Mouse (Mus musculus): ENCODE data around the gene Abcd1. TPM values are rescaled to one million over a fixed set of nuclear protein-coding genes. Genes with fewer than 3 reads are reported as not detected.
A peak's percentile ranks its signal among the peaks of the same experiment; 100 is the strongest.
"Not testable (repeated sequence)": the region's sequence is repeated elsewhere in the genome, so short reads cannot be mapped to it uniquely, and the experiment has no call there.

Abcd1 gene
- polyA plus RNA-seq, 1 experiment from 2014 or later: 9.2 TPM

DNA sequence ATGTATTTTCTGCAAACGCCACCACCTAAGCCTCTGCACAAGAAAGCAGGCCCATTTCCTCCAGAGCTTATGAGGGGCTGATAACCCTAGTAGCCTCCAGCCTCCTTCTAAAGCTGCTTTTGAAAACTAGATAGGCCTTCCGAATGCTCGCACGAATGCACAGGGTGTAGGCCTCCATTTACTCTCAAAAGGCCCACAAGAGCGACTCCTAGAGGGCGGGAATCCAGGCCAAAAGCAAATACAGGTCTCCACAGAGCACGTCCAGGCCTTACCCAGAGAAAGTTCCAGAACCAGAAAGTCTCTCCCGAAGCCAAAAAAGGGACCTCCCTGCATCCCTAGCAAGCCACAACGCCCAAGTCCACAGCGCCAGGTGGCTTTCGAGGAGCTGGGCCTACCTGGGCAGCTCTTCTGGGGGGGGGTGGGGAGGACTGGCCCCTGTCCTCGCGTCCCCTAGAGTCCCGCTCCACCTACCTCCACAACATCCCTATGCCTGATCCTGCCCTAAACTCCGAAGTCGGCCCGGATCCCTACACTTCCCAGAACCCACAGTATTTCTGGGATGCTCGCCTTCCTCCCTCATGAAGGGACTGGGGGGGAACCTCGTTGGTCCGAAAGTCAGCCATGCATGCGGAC is 805 bp upstream of the Abcd1 start:
- H3K27me3 ChIP-seq (ENCODE audit: poor library complexity, severe bottlenecking): peaks cover 23% of the 10 kb centered on the region
- H3K9me3 ChIP-seq: no peaks in the 10 kb centered on the region
- 23% methylated on average over 21 of the region's 21 CpGs for WGBS
- H3K4me3 ChIP-seq: peak overlapping the region; percentile 61
- H3K27ac ChIP-seq: peak overlapping the region; percentile 84
- peaks cover 37% of the 10 kb centered on the region for H3K4me1 ChIP-seq
- peaks cover 35% of the 10 kb centered on the region for H3K36me3 ChIP-seq (replicated peaks)
- DNase-seq (ENCODE audit: extremely low spot score, low spot score): peak; percentile 20

GRCm38 (mm10) chrX:73716709-73717545 is 530 bp downstream of the Abcd1 start:
- no peak for DNase-seq (ENCODE audit: extremely low spot score, low spot score)
- Histone ChIP-seq H3K9me3 (no peaks in the 10 kb centered on the region), H3K4me3 (peak overlapping the region; percentile 61), H3K4me1 (peaks cover 37% of the 10 kb centered on the region), H3K27ac (peak overlapping the region; percentile 84), H3K27me3 (ENCODE audit: poor library complexity, severe bottlenecking) (peaks cover 23% of the 10 kb centered on the region), H3K36me3 (replicated peaks) (peaks cover 25% of the 10 kb centered on the region)
- WGBS: 34% methylated on average over 30 of the region's 30 CpGs

DNA sequence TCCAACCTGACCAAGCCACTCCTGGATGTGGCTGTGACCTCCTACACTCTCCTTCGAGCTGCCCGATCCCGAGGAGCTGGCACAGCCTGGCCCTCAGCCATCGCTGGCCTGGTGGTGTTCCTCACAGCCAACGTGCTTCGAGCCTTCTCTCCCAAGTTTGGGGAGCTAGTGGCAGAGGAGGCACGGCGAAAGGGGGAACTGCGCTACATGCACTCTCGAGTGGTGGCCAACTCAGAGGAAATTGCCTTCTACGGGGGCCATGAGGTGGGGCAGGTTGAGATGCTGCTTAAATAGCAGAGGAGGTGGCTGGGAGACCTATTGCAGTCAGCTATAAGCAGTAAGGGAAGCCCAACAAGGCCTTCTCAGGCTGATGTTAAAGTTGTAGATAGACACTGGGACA is 1.3 kb downstream of the Abcd1 start:
- H3K4me3 ChIP-seq: peak overlapping the region; percentile 61
- 73% methylated on average over 11 of the region's 11 CpGs for WGBS

GRCm38 (mm10) chrX:73718271-73718670 is 1.9 kb downstream of the Abcd1 start:
- DNase-seq (ENCODE audit: extremely low spot score, low spot score): no peak
- H3K4me3 ChIP-seq: no peak overlapping the region
- H3K9me3 ChIP-seq: no peaks in the 10 kb centered on the region
- peaks cover 12% of the 10 kb centered on the region for H3K36me3 ChIP-seq (replicated peaks)
- H3K4me1 ChIP-seq: peaks cover 37% of the 10 kb centered on the region
- 54% methylated on average over 3 of the region's 3 CpGs for WGBS
- no peak overlapping the region for H3K27ac ChIP-seq
- H3K27me3 ChIP-seq (ENCODE audit: poor library complexity, severe bottlenecking): peaks cover 23% of the 10 kb centered on the region

More for the DNA sequence above, 1.3 kb downstream of the Abcd1 start:
- Histone ChIP-seq H3K27me3 (ENCODE audit: poor library complexity, severe bottlenecking) (peaks cover 23% of the 10 kb centered on the region), H3K27ac (peak overlapping the region; percentile 48; the same call in 1 of the 2 replicates), H3K4me1 (peaks cover 37% of the 10 kb centered on the region), H3K36me3 (replicated peaks) (peaks cover 18% of the 10 kb centered on the region), H3K9me3 (no peaks in the 10 kb centered on the region)
- DNase-seq (ENCODE audit: extremely low spot score, low spot score): no peak

GRCm38 (mm10) chrX:73718686-73719362 is 2.4 kb downstream of the Abcd1 start:
- WGBS: 54% methylated on average over 5 of the region's 5 CpGs
- Histone ChIP-seq H3K4me3 (no peak overlapping the region), H3K9me3 (no peaks in the 10 kb centered on the region), H3K4me1 (peaks cover 37% of the 10 kb centered on the region), H3K27me3 (ENCODE audit: poor library complexity, severe bottlenecking) (peaks cover 23% of the 10 kb centered on the region), H3K27ac (no peak overlapping the region), H3K36me3 (replicated peaks) (peaks cover 7% of the 10 kb centered on the region)
- DNase-seq (ENCODE audit: extremely low spot score, low spot score): no peak

- Histone ChIP-seq H3K36me3 (replicated peaks) (0 out of 2 replicates have a peak, but pooled peaks cover 4% of the 10 kb centered on the region), H3K9me3 (no peaks in the 10 kb centered on the region), H3K27me3 (ENCODE audit: poor library complexity, severe bottlenecking) (no peaks in the 10 kb centered on the region), H3K4me3 (no peak overlapping the region), H3K27ac (no peak overlapping the region), H3K4me1 (no peaks in the 10 kb centered on the region)
- 53% methylated on average over 1 of the region's 1 CpGs for WGBS
- DNase-seq (ENCODE audit: extremely low spot score, low spot score): no peak
Measured at GRCm38 (mm10) chrX:73730908-73731307, 14.5 kb downstream of the Abcd1 start.

DNA sequence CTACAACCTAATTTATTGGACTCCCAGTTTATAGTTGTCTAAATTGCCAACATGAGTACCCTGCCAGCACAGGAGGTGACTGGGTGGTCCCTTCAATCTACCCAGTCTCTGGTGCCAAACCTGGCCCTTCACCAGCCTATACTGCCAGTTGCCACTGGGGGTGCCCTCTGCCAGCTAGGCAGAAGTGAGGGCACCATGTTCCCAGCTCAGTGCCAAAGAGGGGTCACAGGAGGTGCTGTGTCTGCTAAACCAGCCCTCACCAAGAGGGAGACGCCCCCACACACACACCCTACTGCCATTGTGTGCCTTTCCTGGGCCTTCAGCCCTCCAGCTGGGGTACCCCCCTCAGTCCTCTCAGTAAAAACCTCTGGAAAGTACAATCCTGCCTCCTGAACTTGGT is 21.8 kb downstream of the Abcd1 start:
- H3K27me3 ChIP-seq (ENCODE audit: poor library complexity, severe bottlenecking): peaks cover 5% of the 10 kb centered on the region
- no peak for DNase-seq (ENCODE audit: extremely low spot score, low spot score)
- no peak overlapping the region for H3K27ac ChIP-seq
- WGBS: 70% methylated on average over 1 of the region's 1 CpGs
- H3K36me3 ChIP-seq (replicated peaks): no peaks in the 10 kb centered on the region
- H3K4me3 ChIP-seq: no peak overlapping the region
- H3K4me1 ChIP-seq: no peaks in the 10 kb centered on the region
- no peaks in the 10 kb centered on the region for H3K9me3 ChIP-seq

GRCm38 (mm10) chrX:73739151-73739550 is 22.8 kb downstream of the Abcd1 start:
- peaks cover 5% of the 10 kb centered on the region for H3K27me3 ChIP-seq (ENCODE audit: poor library complexity, severe bottlenecking)
- WGBS: 61% methylated on average over 5 of the region's 5 CpGs
- no peaks in the 10 kb centered on the region for H3K36me3 ChIP-seq (replicated peaks)
- H3K9me3 ChIP-seq: no peaks in the 10 kb centered on the region
- no peak for DNase-seq (ENCODE audit: extremely low spot score, low spot score)
- no peak overlapping the region for H3K27ac ChIP-seq
- no peak overlapping the region for H3K4me3 ChIP-seq
- H3K4me1 ChIP-seq: no peaks in the 10 kb centered on the region

DNA sequence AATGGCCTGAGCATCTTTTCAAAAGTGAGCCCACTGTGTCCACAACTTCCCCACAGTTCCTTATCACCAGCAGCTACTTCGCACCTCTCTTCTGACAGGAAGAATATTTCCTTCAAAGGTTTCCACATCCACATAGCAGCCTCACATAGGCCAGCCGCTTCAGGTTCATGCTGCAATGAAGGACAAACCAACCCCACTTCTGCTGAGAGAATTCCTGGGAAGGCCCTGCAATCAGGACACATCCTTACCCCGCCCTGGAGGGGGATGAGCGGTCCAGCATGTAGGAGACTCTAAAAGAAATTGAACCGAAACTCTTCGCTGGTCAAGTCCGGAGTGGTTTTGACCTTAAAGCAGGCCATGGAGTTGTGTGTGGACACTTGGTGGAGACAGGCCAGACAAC is 23.4 kb downstream of the Abcd1 start:
- not testable (repeated sequence) for DNase-seq (ENCODE audit: extremely low spot score, low spot score); H3K4me1 ChIP-seq; H3K27ac ChIP-seq; H3K27me3 ChIP-seq (ENCODE audit: poor library complexity, severe bottlenecking); H3K36me3 ChIP-seq (replicated peaks); H3K9me3 ChIP-seq; H3K4me3 ChIP-seq
- 92% methylated on average over 7 of the region's 7 CpGs for WGBS

GRCm38 (mm10) chrX:73744774-73745481 is 28.5 kb downstream of the Abcd1 start:
- DNase-seq (ENCODE audit: extremely low spot score, low spot score): no peak
- Histone ChIP-seq H3K36me3 (replicated peaks) (no peaks in the 10 kb centered on the region), H3K4me3 (no peak overlapping the region), H3K27ac (no peak overlapping the region), H3K4me1 (no peaks in the 10 kb centered on the region), H3K27me3 (ENCODE audit: poor library complexity, severe bottlenecking) (no peaks in the 10 kb centered on the region), H3K9me3 (no peaks in the 10 kb centered on the region)
- 81% methylated on average over 1 of the region's 1 CpGs for WGBS

- WGBS: 81% methylated on average over 1 of the region's 1 CpGs
Measured at GRCm38 (mm10) chrX:73748977-73749376, 32.6 kb downstream of the Abcd1 start.

DNA sequence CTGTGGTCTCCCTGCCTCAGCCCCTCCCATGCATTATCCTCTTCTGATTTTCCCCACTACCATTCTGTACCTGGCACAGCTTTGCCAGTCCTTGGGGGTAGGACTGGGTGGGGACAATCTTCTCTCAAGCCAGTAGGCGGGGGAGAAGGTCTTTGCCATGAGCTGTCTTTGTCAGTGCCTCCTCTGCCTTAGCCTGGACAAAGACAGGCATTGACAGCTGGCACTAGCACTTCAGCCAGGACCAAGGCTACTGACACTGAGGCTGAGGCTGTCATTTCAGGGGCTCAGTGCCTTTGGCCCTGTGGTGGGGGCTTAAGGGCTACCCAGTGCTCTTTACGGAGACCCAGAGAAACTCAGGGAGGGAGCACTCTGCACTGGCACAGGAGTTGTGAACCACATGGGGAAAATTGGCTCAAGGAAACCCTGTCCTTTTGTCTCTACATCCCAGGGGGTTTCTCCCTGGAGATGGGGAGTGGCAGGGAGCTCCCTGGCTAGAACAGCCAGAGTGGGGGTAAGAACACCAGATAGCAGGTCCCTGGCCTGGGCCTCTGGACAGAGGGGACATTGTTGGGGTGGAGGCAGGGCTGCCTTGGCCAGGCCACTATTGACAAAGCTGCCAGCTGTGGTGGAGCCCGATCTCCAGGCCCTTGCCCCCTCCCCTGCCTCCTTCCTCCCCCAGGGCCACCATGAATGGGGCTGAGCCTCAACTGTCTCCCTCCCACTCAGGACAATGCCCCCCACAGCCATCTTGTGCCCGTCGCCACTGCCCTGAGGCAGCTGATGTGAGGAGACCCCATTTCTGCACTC is 40.1 kb downstream of the Abcd1 start, which contains the start of gene Plxnb3:
Gene Plxnb3, plus strand, starts transcription at position 757 of the 807 bp plus-strand sequence.
- WGBS: 67% methylated on average over 5 of the region's 5 CpGs
- no peaks in the 10 kb centered on the region for H3K4me1 ChIP-seq
- DNase-seq (ENCODE audit: extremely low spot score, low spot score): no peak
- no peak within 1 kb of the TSS for H3K27ac ChIP-seq
- H3K27me3 ChIP-seq (ENCODE audit: poor library complexity, severe bottlenecking): peaks cover 24% of the 10 kb centered on the region; the same call in 1 of the 2 replicates
- H3K9me3 ChIP-seq: no peaks in the 10 kb centered on the region
- no peaks in the 10 kb centered on the region for H3K36me3 ChIP-seq (replicated peaks)
- H3K4me3 ChIP-seq: no peak within 1 kb of the TSS

More at GRCm38 (mm10) chrX:73748977-73749376, 32.6 kb downstream of the Abcd1 start:
- no peaks in the 10 kb centered on the region for H3K36me3 ChIP-seq (replicated peaks)
- no peak overlapping the region for H3K27ac ChIP-seq
- H3K4me3 ChIP-seq: no peak overlapping the region
- DNase-seq (ENCODE audit: extremely low spot score, low spot score): no peak
- H3K4me1 ChIP-seq: no peaks in the 10 kb centered on the region
- no peaks in the 10 kb centered on the region for H3K9me3 ChIP-seq
- no peaks in the 10 kb centered on the region for H3K27me3 ChIP-seq (ENCODE audit: poor library complexity, severe bottlenecking)
